In the genomic region with DNA sequence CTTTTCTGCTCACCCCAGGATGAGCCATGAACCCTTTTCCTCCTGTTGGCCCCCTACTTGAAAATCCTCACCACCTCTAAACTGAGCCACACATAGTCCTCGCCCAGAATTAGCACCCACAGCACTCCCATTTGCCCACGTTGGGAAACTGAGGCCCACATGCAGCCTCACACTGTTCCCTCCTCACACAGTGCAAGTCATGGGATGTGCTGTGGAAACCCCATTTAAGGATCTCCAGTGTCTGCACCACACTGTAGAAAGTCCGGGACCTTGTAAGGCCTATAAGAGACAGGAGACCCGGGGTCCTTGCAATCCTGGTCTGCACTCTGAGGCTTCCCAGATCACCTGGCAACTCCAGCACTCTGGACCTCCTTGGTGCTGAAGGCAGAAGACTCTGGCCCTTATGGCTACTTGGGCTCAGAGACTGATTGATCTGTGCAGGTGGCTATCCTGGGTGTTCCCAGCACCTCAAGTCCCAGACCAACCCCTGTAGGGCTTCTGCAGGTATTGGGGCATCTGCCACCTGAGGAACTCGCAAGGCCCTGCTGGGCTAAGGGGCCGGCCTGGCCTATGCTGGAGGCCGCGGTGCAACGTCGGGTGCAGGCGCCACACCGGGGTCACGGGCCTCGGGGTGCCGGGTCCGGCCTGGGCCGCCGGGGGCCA, we compare ENCODE assay signal across 9 mouse cellular contexts. TPM values are rescaled to one million over a fixed set of nuclear protein-coding genes. Genes with fewer than 3 reads are reported as not detected.
A peak's percentile ranks its signal among the peaks of the same experiment; 100 is the strongest.
DNase-seq lines count a peak whose midpoint lies in the region; ATAC-seq and TF ChIP-seq lines count a peak whose summit lies in the region.
"Had no signal": no experiment of that assay in that cellular context is flagged by ENCODE, and none has a peak within 500 bp of the region (broad histone marks: within the 10 kb centered on the region; RNA-seq: fewer than 3 reads in every experiment).

No protein-coding gene starts in this region.

- no peaks in the 10 kb centered on the region for H3K36me3 ChIP-seq in lung, postnatal 0 days (ENCODE audit: insufficient read depth, low read length)
- H3K36me3 ChIP-seq in heart, postnatal 0 days (replicated peaks; ENCODE audit: control insufficient read depth, insufficient read depth, low read length): no peaks in the 10 kb centered on the region
- no peaks in the 10 kb centered on the region for H3K36me3 ChIP-seq in liver, embryonic 13.5 days
- H3K36me3 ChIP-seq in stomach, postnatal 0 days (ENCODE audit: control insufficient read depth, insufficient read depth, low read length): no peaks in the 10 kb centered on the region

- peak overlapping the region; percentile 41 for H3K4me3 ChIP-seq in lung, postnatal 0 days (ENCODE audit: low read depth, low read length)
- no peak overlapping the region for H3K4me3 ChIP-seq in lung, adult 2 months (replicated peaks; ENCODE audit: extremely low read depth, low read depth, low read length)
- H3K4me3 ChIP-seq in heart, postnatal 0 days (ENCODE audit: low read depth, low read length): peak overlapping the region; percentile 51
- H3K4me3 ChIP-seq in liver, embryonic 13.5 days (replicated peaks): peak overlapping the region; percentile 40
- peak overlapping the region; percentile 49 for H3K4me3 ChIP-seq in stomach, postnatal 0 days (ENCODE audit: low read depth, low read length)

- no peak for TF ChIP-seq EP300 in lung, postnatal 0 days (IDR thresholded peaks at IDR 0.05)
- TF ChIP-seq EP300 in heart, postnatal 0 days (IDR thresholded peaks at IDR 0.05; ENCODE audit: low read depth): no peak
- TF ChIP-seq EP300 in stomach, postnatal 0 days (optimal IDR thresholded peaks at IDR 0.05): no peak

- ATAC-seq in lung, postnatal 0 days: peak; percentile 33
- ATAC-seq in heart, postnatal 0 days (ENCODE audit: insufficient read depth, low read depth): peak; percentile 39
- ATAC-seq in liver, embryonic 13.5 days (ENCODE audit: low read depth): peak; percentile 43; the same call in 1 of the 2 replicates
- peak; percentile 44; the same call in 1 of the 2 replicates for ATAC-seq in stomach, postnatal 0 days (ENCODE audit: low FRiP score, low TSS enrichment)

- 0 out of 2 replicates have a peak, but pooled peaks cover 5% of the 10 kb centered on the region for H3K27me3 ChIP-seq in lung, postnatal 0 days (replicated peaks; ENCODE audit: insufficient read depth, low read length)
- peaks cover 12% of the 10 kb centered on the region; the same call in 1 of the 2 replicates for H3K27me3 ChIP-seq in heart, postnatal 0 days (ENCODE audit: control insufficient read depth, insufficient read depth, low read length)
- H3K27me3 ChIP-seq in liver, embryonic 13.5 days: peaks cover 69% of the 10 kb centered on the region
- no peaks in the 10 kb centered on the region for H3K27me3 ChIP-seq in stomach, postnatal 0 days (ENCODE audit: control insufficient read depth, insufficient read depth, low read length)

- no peaks in the 10 kb centered on the region for H3K4me1 ChIP-seq in lung, postnatal 0 days (ENCODE audit: insufficient read depth, low read depth, low read length)
- H3K4me1 ChIP-seq in lung, adult 2 months (ENCODE audit: control insufficient read depth, insufficient read depth, low read length): no peaks in the 10 kb centered on the region
- peaks cover 16% of the 10 kb centered on the region for H3K4me1 ChIP-seq in heart, postnatal 0 days (ENCODE audit: control insufficient read depth, insufficient read depth)
- H3K4me1 ChIP-seq in liver, embryonic 13.5 days (replicated peaks): no peaks in the 10 kb centered on the region
- peaks cover 2% of the 10 kb centered on the region; the same call in 1 of the 2 replicates for H3K4me1 ChIP-seq in stomach, postnatal 0 days (replicated peaks; ENCODE audit: control insufficient read depth, insufficient read depth)

- peak overlapping the region; percentile 83 for H3K4me2 ChIP-seq in lung, postnatal 0 days (replicated peaks; ENCODE audit: low read depth, low read length)
- peak overlapping the region; percentile 97 for H3K4me2 ChIP-seq in heart, postnatal 0 days (ENCODE audit: low read depth, low read length)
- H3K4me2 ChIP-seq in liver, embryonic 13.5 days: peak overlapping the region; percentile 62
- peak overlapping the region; percentile 88 for H3K4me2 ChIP-seq in stomach, postnatal 0 days (replicated peaks; ENCODE audit: low read depth)

- no peaks in the 10 kb centered on the region for H3K9me3 ChIP-seq in lung, postnatal 0 days (ENCODE audit: low read length)
- no peaks in the 10 kb centered on the region for H3K9me3 ChIP-seq in heart, postnatal 0 days (replicated peaks; ENCODE audit: control insufficient read depth, low read length)
- H3K9me3 ChIP-seq in liver, embryonic 13.5 days (replicated peaks): no peaks in the 10 kb centered on the region
- no peaks in the 10 kb centered on the region for H3K9me3 ChIP-seq in stomach, postnatal 0 days (ENCODE audit: control insufficient read depth, low read length)

- peak overlapping the region; percentile 34; the same call in 1 of the 2 replicates for H3K9ac ChIP-seq in lung, postnatal 0 days (replicated peaks; ENCODE audit: low read depth)
- H3K9ac ChIP-seq in heart, postnatal 0 days (replicated peaks; ENCODE audit: low read depth, low read length): peak overlapping the region; percentile 70
- peak overlapping the region; percentile 47 for H3K9ac ChIP-seq in liver, embryonic 13.5 days
- H3K9ac ChIP-seq in stomach, postnatal 0 days (ENCODE audit: low read length): peak overlapping the region; percentile 71

- no peak for TF ChIP-seq CTCF in lung, postnatal 0 days (IDR thresholded peaks at IDR 0.05)
- no peak for TF ChIP-seq CTCF in lung, adult 2 months (IDR thresholded peaks at IDR 0.05; ENCODE audit: insufficient read depth, low read length)
- TF ChIP-seq CTCF in heart, postnatal 0 days (IDR thresholded peaks at IDR 0.05; ENCODE audit: low read depth): no peak
- no peak for TF ChIP-seq CTCF in stomach, postnatal 0 days (IDR thresholded peaks at IDR 0.05; ENCODE audit: low read depth)

- no peak for DNase-seq in lung, postnatal 0 days (ENCODE audit: low spot score)
- no peak for DNase-seq in lung, adult 2 months
- no peak for DNase-seq in heart, postnatal 0 days (ENCODE audit: low spot score)
- no peak for DNase-seq in liver, embryonic 13.5 days
- no peak for DNase-seq in stomach, postnatal 0 days (ENCODE audit: low spot score)
- DNase-seq in frontal cortex, adult 2 months (ENCODE audit: extremely low spot score in 1 of 2, low spot score in 1 of 2): no peak
- no peak for DNase-seq in thymus, postnatal 4 days
- no peak for DNase-seq in right cerebral cortex, postnatal 36 days (ENCODE audit: low spot score in 2 of 2)
- DNase-seq: right cerebral cortex, postnatal 14 days had no signal

- TF ChIP-seq POLR2A in lung, adult 2 months (IDR thresholded peaks at IDR 0.05; ENCODE audit: borderline replicate concordance, extremely low read depth, low read depth, low read length): no peak

- no peak overlapping the region for H3K27ac ChIP-seq in lung, postnatal 0 days (ENCODE audit: low read length)
- no peak overlapping the region for H3K27ac ChIP-seq in heart, postnatal 0 days (ENCODE audit: low read depth)
- H3K27ac ChIP-seq in liver, embryonic 13.5 days: no peak overlapping the region
- no peak overlapping the region for H3K27ac ChIP-seq in stomach, postnatal 0 days (replicated peaks)

- WGBS in lung, postnatal 0 days: 27% methylated on average over 18 of the region's 18 CpGs
- 40% methylated on average over 18 of the region's 18 CpGs for WGBS in lung, adult 2 months
- WGBS in heart, postnatal 0 days: 30% methylated on average over 16 of the region's 18 CpGs
- 15% methylated on average over 18 of the region's 18 CpGs for WGBS in liver, embryonic 13.5 days (ENCODE audit: insufficient replicate concordance)
- 37% methylated on average over 18 of the region's 18 CpGs for WGBS in stomach, postnatal 0 days

RNA-seq across cellular contexts. Expression of gene Cdkn1c, which starts 23.5 kb away (rescaled TPM):
- 207 and 220 TPM in 2 replicates for polyA plus RNA-seq in lung, postnatal 0 days (2015; fragmentation: Nextera tagmentation; extraction: Ambion mirVana)
- polyA plus RNA-seq in lung, adult 2 months (2012; rRNA removed): 31.6 and 34.5 TPM in 2 replicates
- total RNA-seq in heart, postnatal 0 days (2014; rRNA removed; ENCODE audit: low replicate concordance): 94.6 and 143 TPM in 2 replicates
- polyA plus RNA-seq in heart, postnatal 0 days (2015; fragmentation: Nextera tagmentation; extraction: Ambion mirVana): 81.3 and 97.4 TPM in 2 replicates
- 178 and 199 TPM in 2 replicates for polyA plus RNA-seq in liver, embryonic 13.5 days (2015; fragmentation: Nextera tagmentation; extraction: Ambion mirVana)
- 185 and 199 TPM in 2 replicates for polyA plus RNA-seq in stomach, postnatal 0 days (2015; fragmentation: Nextera tagmentation; extraction: Ambion mirVana)
- polyA plus RNA-seq in frontal cortex, adult 2 months (2012; rRNA removed): 9.1 and 10.3 TPM in 2 replicates

RNA-seq across cellular contexts. Expression of gene Slc22a18, which starts 36.2 kb away (rescaled TPM):
- 4.4 and 5.2 TPM in 2 replicates for polyA plus RNA-seq in lung, postnatal 0 days (2015; fragmentation: Nextera tagmentation; extraction: Ambion mirVana)
- 27.2 and 29.1 TPM in 2 replicates for polyA plus RNA-seq in lung, adult 2 months (2012; rRNA removed)
- 0.27 TPM in 1 of 2 replicates, not detected in the other for total RNA-seq in heart, postnatal 0 days (2014; rRNA removed; ENCODE audit: low replicate concordance)
- 0.60 and 0.93 TPM in 2 replicates for polyA plus RNA-seq in heart, postnatal 0 days (2015; fragmentation: Nextera tagmentation; extraction: Ambion mirVana)
- polyA plus RNA-seq in liver, embryonic 13.5 days (2015; fragmentation: Nextera tagmentation; extraction: Ambion mirVana): 6.2 and 6.7 TPM in 2 replicates
- 27.0 and 28.1 TPM in 2 replicates for polyA plus RNA-seq in stomach, postnatal 0 days (2015; fragmentation: Nextera tagmentation; extraction: Ambion mirVana)
- 0.74 and 1.1 TPM in 2 replicates for polyA plus RNA-seq in frontal cortex, adult 2 months (2012; rRNA removed)
